Mouse (Mus musculus): ENCODE data around the gene Haus3. TPM values are rescaled to one million over a fixed set of nuclear protein-coding genes. Genes with fewer than 3 reads are reported as not detected.

Gene Haus3
- polyA plus RNA-seq, 2 experiments = 12.4 to 24.5 TPM

DNA sequence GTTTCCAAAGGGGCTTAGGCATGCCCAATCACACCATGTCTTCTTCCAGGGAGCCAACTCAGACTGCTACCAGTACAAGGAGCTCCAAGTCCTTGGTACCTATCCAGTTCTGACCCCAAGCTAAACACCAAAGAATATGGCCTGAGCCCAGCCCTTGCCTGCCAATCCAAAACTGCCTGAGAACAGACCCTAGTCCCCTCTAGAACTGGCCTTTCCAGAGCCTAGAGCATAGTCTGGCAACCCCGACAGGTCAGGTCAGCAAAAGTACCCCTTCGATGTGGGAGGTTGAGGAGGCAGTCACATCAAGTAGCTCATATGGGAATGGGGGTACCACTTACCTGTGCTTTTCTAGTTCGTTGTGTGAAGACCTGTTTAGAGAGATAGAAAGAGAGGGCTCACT is 14.6 kb upstream of the Haus3 start:
- ATAC-seq (ENCODE audit: low FRiP score, low read depth) (no peak), DNase-seq (ENCODE audit: low spot score) (no peak)
- 92% methylated on average over 3 of the region's 3 CpGs for WGBS
- Histone ChIP-seq H3K4me1 (ENCODE audit: control insufficient read depth, insufficient read depth, low read length) (peaks cover 29% of the 10 kb centered on the region), H3K9ac (ENCODE audit: low read depth, low read length, severe bottlenecking) (no peak overlapping the region), H3K36me3 (ENCODE audit: control insufficient read depth, insufficient read depth, low read length) (peaks cover 58% of the 10 kb centered on the region), H3K27ac (replicated peaks; ENCODE audit: low read depth, low read length) (no peak overlapping the region), H3K4me3 (replicated peaks; ENCODE audit: low read length) (no peak overlapping the region), H3K4me2 (replicated peaks; ENCODE audit: low read depth, low read length, severe bottlenecking) (no peak overlapping the region), H3K27me3 (ENCODE audit: control insufficient read depth, insufficient read depth, low read length) (no peaks in the 10 kb centered on the region), H3K9me3 (ENCODE audit: control insufficient read depth, low read length) (no peaks in the 10 kb centered on the region)
- no peak for TF ChIP-seq POLR2A (IDR thresholded peaks at IDR 0.05; ENCODE audit: borderline replicate concordance, extremely low read depth, insufficient read depth, insufficient read length)

DNA sequence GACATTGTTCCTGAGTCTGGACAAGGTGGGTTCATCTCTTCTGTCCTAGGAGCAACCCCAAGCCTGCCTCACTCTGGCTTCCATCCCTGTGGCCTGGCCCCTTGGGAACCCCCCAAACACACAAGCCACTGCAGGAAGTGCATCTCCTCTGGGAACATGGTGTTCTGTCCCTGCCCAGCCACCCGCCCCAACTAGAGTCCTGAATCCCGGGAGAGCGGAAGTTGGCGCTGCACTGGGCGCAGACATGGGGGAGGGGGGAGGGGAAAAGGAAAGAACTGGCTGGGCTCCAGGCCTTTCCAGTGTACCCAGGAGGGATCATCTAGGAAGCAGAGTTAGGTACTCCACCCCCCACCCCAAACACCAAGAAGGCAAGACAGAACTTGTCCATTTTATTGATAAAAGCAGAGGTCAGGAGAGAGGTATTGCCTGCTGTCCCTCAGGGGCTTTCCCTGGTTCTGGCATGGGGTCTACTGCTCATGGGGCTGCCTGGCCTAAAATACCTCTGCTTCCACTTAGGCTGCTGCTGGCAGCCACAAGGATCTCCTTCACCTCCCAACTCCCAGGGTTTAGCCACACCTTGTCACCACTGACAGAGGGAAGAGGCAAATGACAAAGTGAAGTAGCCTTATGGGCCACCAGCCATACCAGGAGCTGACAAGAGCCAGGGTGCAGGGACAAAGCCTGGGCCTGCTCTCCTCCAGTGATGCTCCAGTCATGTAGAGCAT is 14.0 kb upstream of the Haus3 start:
- WGBS = 81% methylated on average over 5 of the region's 5 CpGs
- no peak for DNase-seq (ENCODE audit: low spot score)
- ATAC-seq (ENCODE audit: low FRiP score, low read depth) = no peak

DNA sequence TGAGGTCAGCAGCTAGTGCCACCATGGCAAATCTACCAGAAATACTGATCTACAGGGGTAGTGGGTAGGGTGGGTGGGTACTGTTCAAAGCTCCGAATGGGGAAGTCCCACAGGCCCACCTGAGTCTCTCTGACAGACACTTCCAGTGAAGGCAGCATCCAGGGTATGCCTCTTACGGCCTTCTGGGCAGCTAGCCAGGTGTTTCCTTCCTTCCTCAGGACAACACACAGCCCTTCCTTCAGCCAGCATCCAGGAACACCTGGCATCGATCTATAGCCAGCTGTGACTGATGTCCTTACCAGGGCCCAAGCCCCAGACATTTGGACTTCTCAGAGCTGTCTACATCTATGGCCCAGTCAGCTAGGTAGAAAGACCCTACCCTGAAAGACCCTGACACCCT is 13.2 kb upstream of the Haus3 start:
- Histone ChIP-seq H3K9ac (ENCODE audit: low read depth, low read length, severe bottlenecking) (no peak overlapping the region), H3K36me3 (ENCODE audit: control insufficient read depth, insufficient read depth, low read length) (peaks cover 71% of the 10 kb centered on the region), H3K4me2 (replicated peaks; ENCODE audit: low read depth, low read length, severe bottlenecking) (no peak overlapping the region), H3K4me1 (ENCODE audit: control insufficient read depth, insufficient read depth, low read length) (peaks cover 22% of the 10 kb centered on the region), H3K27ac (replicated peaks; ENCODE audit: low read depth, low read length) (no peak overlapping the region), H3K9me3 (ENCODE audit: control insufficient read depth, low read length) (no peaks in the 10 kb centered on the region), H3K27me3 (ENCODE audit: control insufficient read depth, insufficient read depth, low read length) (no peaks in the 10 kb centered on the region), H3K4me3 (replicated peaks; ENCODE audit: low read length) (no peak overlapping the region)
- no peak for DNase-seq (ENCODE audit: low spot score)
- 84% methylated on average over 3 of the region's 3 CpGs for WGBS
- TF ChIP-seq POLR2A (IDR thresholded peaks at IDR 0.05; ENCODE audit: borderline replicate concordance, extremely low read depth, insufficient read depth, insufficient read length) = no peak
- no peak for ATAC-seq (ENCODE audit: low FRiP score, low read depth)

More for the DNA sequence above, 14.0 kb upstream of the Haus3 start:
- TF ChIP-seq POLR2A (IDR thresholded peaks at IDR 0.05; ENCODE audit: borderline replicate concordance, extremely low read depth, insufficient read depth, insufficient read length) = no peak
- Histone ChIP-seq H3K9ac (ENCODE audit: low read depth, low read length, severe bottlenecking) (no peak overlapping the region), H3K4me2 (replicated peaks; ENCODE audit: low read depth, low read length, severe bottlenecking) (no peak overlapping the region), H3K27ac (replicated peaks; ENCODE audit: low read depth, low read length) (no peak overlapping the region), H3K9me3 (ENCODE audit: control insufficient read depth, low read length) (no peaks in the 10 kb centered on the region), H3K4me1 (ENCODE audit: control insufficient read depth, insufficient read depth, low read length) (peaks cover 23% of the 10 kb centered on the region), H3K36me3 (ENCODE audit: control insufficient read depth, insufficient read depth, low read length) (peaks cover 63% of the 10 kb centered on the region), H3K27me3 (ENCODE audit: control insufficient read depth, insufficient read depth, low read length) (no peaks in the 10 kb centered on the region), H3K4me3 (replicated peaks; ENCODE audit: low read length) (no peak overlapping the region)

DNA sequence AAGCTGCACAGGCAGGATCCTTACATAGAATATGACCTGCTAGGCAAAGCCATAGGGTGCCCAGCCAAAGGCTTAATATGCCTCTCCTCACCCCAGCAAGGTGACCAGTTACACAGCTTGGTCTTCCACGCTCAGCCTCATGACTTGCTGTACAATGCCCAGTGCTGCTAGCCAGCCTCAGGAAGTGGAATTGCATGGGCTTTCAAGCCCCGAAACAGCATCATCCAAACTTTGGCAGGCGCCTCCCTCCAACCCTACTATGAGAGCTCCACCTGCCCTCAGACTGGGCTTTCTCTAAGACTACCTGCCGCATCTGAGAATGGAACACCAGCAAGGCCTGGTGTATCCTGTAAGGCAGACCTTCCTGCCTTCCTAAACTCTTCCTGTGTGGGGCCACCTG is 8.5 kb upstream of the Haus3 start:
- Histone ChIP-seq H3K4me1 (ENCODE audit: control insufficient read depth, insufficient read depth, low read length) (no peaks in the 10 kb centered on the region), H3K36me3 (ENCODE audit: control insufficient read depth, insufficient read depth, low read length) (peaks cover 85% of the 10 kb centered on the region), H3K4me3 (replicated peaks; ENCODE audit: low read length) (no peak overlapping the region), H3K4me2 (replicated peaks; ENCODE audit: low read depth, low read length, severe bottlenecking) (no peak overlapping the region), H3K27ac (replicated peaks; ENCODE audit: low read depth, low read length) (no peak overlapping the region), H3K27me3 (ENCODE audit: control insufficient read depth, insufficient read depth, low read length) (no peaks in the 10 kb centered on the region), H3K9ac (ENCODE audit: low read depth, low read length, severe bottlenecking) (no peak overlapping the region), H3K9me3 (ENCODE audit: control insufficient read depth, low read length) (no peaks in the 10 kb centered on the region)
- 95% methylated on average over 4 of the region's 4 CpGs for WGBS
- ATAC-seq (ENCODE audit: low FRiP score, low read depth) (no peak), DNase-seq (ENCODE audit: low spot score) (no peak)
- no peak for TF ChIP-seq POLR2A (IDR thresholded peaks at IDR 0.05; ENCODE audit: borderline replicate concordance, extremely low read depth, insufficient read depth, insufficient read length)

DNA sequence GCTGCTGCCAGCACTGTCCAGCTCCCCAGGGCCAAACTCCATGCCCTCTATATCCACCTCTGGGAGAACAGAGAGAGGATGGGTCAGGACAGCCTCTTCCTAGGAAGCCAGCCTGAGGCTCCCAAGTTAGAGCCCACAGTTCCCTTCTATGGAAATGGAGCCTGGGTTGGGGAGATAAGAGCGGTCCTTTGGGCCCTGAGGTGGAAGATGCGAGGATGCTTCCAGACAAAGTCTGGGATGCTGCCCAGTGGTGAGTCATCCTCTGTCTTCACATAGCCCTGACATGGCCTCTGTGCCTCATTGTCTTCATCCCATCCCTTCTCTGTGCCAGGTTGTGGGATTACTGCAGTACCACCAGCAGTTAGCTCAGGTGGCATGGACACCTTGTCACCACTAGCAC is 7.8 kb upstream of the Haus3 start:
- WGBS = 100% methylated on average over 1 of the region's 2 CpGs
- no peak overlapping the region for H3K4me3 ChIP-seq (replicated peaks; ENCODE audit: low read length)
- no peaks in the 10 kb centered on the region for H3K27me3 ChIP-seq (ENCODE audit: control insufficient read depth, insufficient read depth, low read length)
- H3K9ac ChIP-seq (ENCODE audit: low read depth, low read length, severe bottlenecking) = no peak overlapping the region
- H3K36me3 ChIP-seq (ENCODE audit: control insufficient read depth, insufficient read depth, low read length) = peaks cover 79% of the 10 kb centered on the region
- no peaks in the 10 kb centered on the region for H3K4me1 ChIP-seq (ENCODE audit: control insufficient read depth, insufficient read depth, low read length)
- DNase-seq (ENCODE audit: low spot score) = no peak
- H3K27ac ChIP-seq (replicated peaks; ENCODE audit: low read depth, low read length) = no peak overlapping the region
- no peak for TF ChIP-seq POLR2A (IDR thresholded peaks at IDR 0.05; ENCODE audit: borderline replicate concordance, extremely low read depth, insufficient read depth, insufficient read length)
- H3K9me3 ChIP-seq (ENCODE audit: control insufficient read depth, low read length) = no peaks in the 10 kb centered on the region
- no peak for ATAC-seq (ENCODE audit: low FRiP score, low read depth)
- H3K4me2 ChIP-seq (replicated peaks; ENCODE audit: low read depth, low read length, severe bottlenecking) = no peak overlapping the region

All from limb, embryonic 14.5 days (tissue).